Mouse (Mus musculus) liver, adult 2 months (tissue): Measurements from ENCODE around the gene Mrpl47.
A peak's percentile ranks its signal among the peaks of the same experiment; 100 is the strongest.

Experiments
- CTCF ChIP-seq: fragments of 200-500 bp; IDR thresholded peaks from 2 replicates; pipeline ENCODE4 v1.5.1; 2011; ENCODE audit warnings: low read depth, low read length, control low read depth
- POLR2A ChIP-seq: fragments of 200-500 bp; IDR thresholded peaks from 2 replicates; pipeline ENCODE4 v1.6.1; 2011; ENCODE audit warnings: low read length, control low read depth; ENCODE audit not compliant: insufficient read depth; ENCODE audit errors: extremely low read depth

GRCm38 (mm10) chr3:32698228-32698863 is 39.1 kb downstream of the Mrpl47 start:
- TF ChIP-seq CTCF (peak; percentile 86), POLR2A (no peak)
